Mouse (Mus musculus): ENCODE measurements around the gene Sh3d19. TPM values are rescaled to one million over a fixed set of nuclear protein-coding genes. Genes with fewer than 3 reads are reported as not detected.

Sh3d19 gene
- polyA plus RNA-seq, 1 experiment from 2014 or later, result 6.2 TPM

DNA sequence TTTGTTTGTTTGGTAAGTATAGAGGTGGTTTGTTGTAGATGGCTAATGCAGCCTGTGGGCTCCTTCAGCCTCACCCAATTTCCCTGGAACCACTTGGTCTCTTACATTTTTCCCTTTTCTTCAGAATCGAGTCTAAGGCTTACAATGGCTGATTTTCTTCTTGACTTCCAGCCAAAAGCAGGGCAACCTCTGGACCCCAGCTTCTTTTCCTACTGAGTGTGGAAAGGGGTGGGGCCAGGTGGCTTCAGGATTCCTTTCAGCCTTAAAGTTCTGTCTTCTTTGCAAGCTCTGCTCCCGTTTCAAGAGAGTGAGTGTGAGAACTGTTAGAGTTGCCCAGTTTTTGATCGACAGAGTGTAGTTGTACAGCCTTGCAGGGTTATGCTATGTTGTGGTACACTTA lies 40.9 kb downstream of the Sh3d19 start:
- Histone ChIP-seq H3K4me1 (replicated peaks) (0 out of 2 replicates have a peak, but pooled peaks cover 7% of the 10 kb centered on the region), H3K9ac (no peak overlapping the region), H3K27me3 (no peaks in the 10 kb centered on the region), H3K27ac (no peak overlapping the region), H3K9me3 (replicated peaks) (no peaks in the 10 kb centered on the region), H3K36me3 (peaks cover 7% of the 10 kb centered on the region), H3K4me3 (replicated peaks) (no peak overlapping the region), H3K4me2 (no peak overlapping the region)
- 59% methylated on average over 3 of the region's 3 CpGs for WGBS (ENCODE audit: insufficient replicate concordance)
- no peak for ATAC-seq (ENCODE audit: low read depth)
- no peak for DNase-seq

DNA sequence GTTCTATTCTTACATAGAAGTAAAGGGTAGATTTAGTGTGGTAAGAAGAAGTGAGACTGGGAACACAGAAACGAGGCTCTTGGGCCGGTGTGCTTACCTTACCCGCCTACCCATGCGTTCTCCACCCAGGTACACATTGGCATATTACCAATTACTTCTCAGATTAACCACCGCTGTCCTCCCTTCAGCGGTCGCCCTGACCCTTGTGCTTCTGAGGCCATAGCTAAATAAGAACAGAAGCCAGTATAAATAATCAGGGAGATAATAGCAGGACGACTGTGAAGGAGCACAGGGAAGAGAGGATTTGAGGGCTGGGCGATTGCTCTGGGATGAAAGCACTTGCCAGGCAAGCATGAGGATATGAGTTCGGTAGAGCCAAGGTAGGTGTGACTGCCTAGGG lies 42.9 kb downstream of the Sh3d19 start:
- H3K36me3 ChIP-seq, result no peaks in the 10 kb centered on the region
- no peaks in the 10 kb centered on the region for H3K9me3 ChIP-seq (replicated peaks)
- no peaks in the 10 kb centered on the region for H3K27me3 ChIP-seq
- no peak overlapping the region for H3K9ac ChIP-seq
- H3K4me2 ChIP-seq, result no peak overlapping the region
- no peak for DNase-seq
- no peak for ATAC-seq (ENCODE audit: low read depth)
- no peak overlapping the region for H3K4me3 ChIP-seq (replicated peaks)
- 76% methylated on average over 10 of the region's 10 CpGs for WGBS (ENCODE audit: insufficient replicate concordance)
- 0 out of 2 replicates have a peak, but pooled peaks cover 10% of the 10 kb centered on the region for H3K4me1 ChIP-seq (replicated peaks)
- no peak overlapping the region for H3K27ac ChIP-seq

DNA sequence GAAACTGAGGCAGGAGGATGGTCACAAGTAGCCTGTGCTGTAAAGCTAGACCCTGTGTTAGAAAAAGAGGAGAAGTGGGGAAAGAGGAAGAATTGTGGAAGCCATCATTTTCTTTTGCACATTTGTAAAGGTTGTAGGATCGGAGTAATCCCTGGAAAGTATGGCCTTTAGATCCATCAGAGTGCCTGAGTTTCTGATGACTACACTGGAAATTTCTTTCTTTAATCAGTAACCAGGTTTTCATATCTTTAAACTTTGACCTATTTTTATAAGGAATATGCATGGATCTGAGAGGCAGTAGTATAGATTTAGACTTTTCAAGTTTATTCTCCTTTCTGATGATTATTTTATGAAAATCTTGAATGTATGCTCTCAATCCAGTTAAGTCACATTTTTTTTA lies 46.1 kb downstream of the Sh3d19 start:
- Histone ChIP-seq H3K36me3 (no peaks in the 10 kb centered on the region), H3K4me3 (replicated peaks) (no peak overlapping the region), H3K27me3 (no peaks in the 10 kb centered on the region), H3K4me1 (replicated peaks) (peaks cover 9% of the 10 kb centered on the region; the same call in 1 of the 2 replicates), H3K9ac (no peak overlapping the region), H3K4me2 (no peak overlapping the region), H3K27ac (no peak overlapping the region), H3K9me3 (replicated peaks) (no peaks in the 10 kb centered on the region)
- DNase-seq (no peak), ATAC-seq (ENCODE audit: low read depth) (no peak)
- WGBS (ENCODE audit: insufficient replicate concordance), result 69% methylated on average over 1 of the region's 1 CpGs

DNA sequence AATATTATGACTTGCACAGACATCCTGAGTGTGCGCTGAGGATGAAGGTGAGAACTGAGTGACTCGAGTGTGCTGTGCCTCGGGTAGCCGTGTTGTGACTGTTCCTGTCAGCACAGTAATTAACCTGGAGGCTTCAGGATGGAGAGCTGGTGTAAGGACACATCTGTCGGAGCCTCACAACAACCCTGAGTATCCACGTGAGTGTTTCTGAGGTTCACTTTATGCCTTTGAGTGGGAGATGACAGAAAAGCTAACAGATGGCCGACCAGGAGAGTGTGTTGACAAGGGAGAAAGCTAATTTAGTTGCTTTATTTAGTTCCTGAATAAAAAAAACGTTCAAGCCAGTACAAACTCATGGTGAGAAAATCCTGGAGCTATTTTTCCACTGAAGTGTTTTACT lies 46.6 kb downstream of the Sh3d19 start:
- Histone ChIP-seq H3K4me3 (replicated peaks) (no peak overlapping the region), H3K9me3 (replicated peaks) (no peaks in the 10 kb centered on the region), H3K27me3 (no peaks in the 10 kb centered on the region), H3K27ac (no peak overlapping the region), H3K4me1 (replicated peaks) (peaks cover 9% of the 10 kb centered on the region; the same call in 1 of the 2 replicates), H3K4me2 (no peak overlapping the region), H3K36me3 (no peaks in the 10 kb centered on the region), H3K9ac (no peak overlapping the region)
- DNase-seq, result no peak
- ATAC-seq (ENCODE audit: low read depth), result no peak
- WGBS (ENCODE audit: insufficient replicate concordance), result 67% methylated on average over 8 of the region's 8 CpGs

DNA sequence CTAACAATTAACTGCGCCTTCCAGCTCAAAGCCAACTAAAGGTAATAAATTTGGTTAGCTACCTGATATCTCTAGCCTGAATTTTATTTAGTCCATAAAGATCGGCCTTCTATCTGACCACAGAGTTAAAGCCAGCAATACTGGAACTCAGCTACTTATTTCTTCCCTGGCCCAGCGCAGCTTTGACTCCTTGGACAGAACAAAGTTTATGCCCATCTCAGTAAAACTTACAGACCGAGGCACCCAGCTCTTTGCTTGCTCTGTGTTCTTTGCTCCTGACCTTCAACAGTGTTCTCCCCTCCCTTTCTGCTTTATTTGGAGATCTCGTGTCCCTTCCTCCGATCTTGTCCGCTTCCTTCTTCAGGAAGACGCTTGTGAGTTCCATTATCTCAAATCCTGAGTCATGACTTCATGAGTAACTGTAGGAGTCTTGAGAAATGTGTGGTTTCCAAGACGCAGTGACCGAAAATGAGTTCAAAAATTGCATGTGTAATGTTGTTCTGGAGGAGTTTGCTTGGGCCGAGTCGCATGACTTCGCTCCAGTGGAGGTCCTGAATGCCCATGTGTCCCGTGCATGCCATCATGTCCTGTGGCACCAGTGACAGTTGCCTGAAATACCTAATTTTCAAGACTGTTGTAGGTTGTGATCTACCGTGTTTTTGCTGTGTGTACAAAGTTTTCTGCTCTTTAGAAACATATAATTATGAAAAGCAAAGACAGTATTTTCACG lies 50.2 kb downstream of the Sh3d19 start:
- Histone ChIP-seq H3K27me3 (no peaks in the 10 kb centered on the region), H3K27ac (no peak overlapping the region), H3K4me2 (no peak overlapping the region), H3K4me1 (replicated peaks) (peaks cover 9% of the 10 kb centered on the region; the same call in 1 of the 2 replicates), H3K9ac (no peak overlapping the region), H3K4me3 (replicated peaks) (no peak overlapping the region), H3K9me3 (replicated peaks) (no peaks in the 10 kb centered on the region), H3K36me3 (0 out of 2 replicates have a peak, but pooled peaks cover 8% of the 10 kb centered on the region)
- ATAC-seq (ENCODE audit: low read depth), result no peak
- DNase-seq, result no peak
- 67% methylated on average over 16 of the region's 16 CpGs for WGBS (ENCODE audit: insufficient replicate concordance)

DNA sequence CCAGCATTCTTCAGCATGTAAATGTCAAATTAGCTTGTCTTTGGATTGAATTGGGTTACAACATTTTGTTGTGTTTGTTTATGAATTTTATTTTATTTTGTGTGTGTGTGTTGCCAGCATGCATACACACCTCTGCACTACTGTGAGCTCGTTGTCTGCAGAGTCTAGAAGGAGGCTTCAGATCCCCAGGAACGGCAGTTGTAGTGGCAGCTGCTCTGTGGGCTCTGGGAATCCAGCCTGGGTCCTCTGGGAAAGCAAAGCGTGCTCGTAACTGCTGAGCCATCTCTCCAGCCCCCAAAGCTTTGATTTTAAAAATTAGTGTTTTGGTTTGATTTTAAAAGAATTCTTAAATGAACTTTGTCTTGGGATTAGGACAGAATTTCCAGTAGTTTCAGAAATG lies 50.7 kb downstream of the Sh3d19 start:
- no peaks in the 10 kb centered on the region for H3K27me3 ChIP-seq
- no peak overlapping the region for H3K4me3 ChIP-seq (replicated peaks)
- peaks cover 9% of the 10 kb centered on the region; the same call in 1 of the 2 replicates for H3K4me1 ChIP-seq (replicated peaks)
- ATAC-seq (ENCODE audit: low read depth) (no peak), DNase-seq (no peak)
- H3K9me3 ChIP-seq (replicated peaks), result no peaks in the 10 kb centered on the region
- no peak overlapping the region for H3K4me2 ChIP-seq
- 0 out of 2 replicates have a peak, but pooled peaks cover 8% of the 10 kb centered on the region for H3K36me3 ChIP-seq
- 78% methylated on average over 4 of the region's 4 CpGs for WGBS (ENCODE audit: insufficient replicate concordance)
- no peak overlapping the region for H3K9ac ChIP-seq
- no peak overlapping the region for H3K27ac ChIP-seq

DNA sequence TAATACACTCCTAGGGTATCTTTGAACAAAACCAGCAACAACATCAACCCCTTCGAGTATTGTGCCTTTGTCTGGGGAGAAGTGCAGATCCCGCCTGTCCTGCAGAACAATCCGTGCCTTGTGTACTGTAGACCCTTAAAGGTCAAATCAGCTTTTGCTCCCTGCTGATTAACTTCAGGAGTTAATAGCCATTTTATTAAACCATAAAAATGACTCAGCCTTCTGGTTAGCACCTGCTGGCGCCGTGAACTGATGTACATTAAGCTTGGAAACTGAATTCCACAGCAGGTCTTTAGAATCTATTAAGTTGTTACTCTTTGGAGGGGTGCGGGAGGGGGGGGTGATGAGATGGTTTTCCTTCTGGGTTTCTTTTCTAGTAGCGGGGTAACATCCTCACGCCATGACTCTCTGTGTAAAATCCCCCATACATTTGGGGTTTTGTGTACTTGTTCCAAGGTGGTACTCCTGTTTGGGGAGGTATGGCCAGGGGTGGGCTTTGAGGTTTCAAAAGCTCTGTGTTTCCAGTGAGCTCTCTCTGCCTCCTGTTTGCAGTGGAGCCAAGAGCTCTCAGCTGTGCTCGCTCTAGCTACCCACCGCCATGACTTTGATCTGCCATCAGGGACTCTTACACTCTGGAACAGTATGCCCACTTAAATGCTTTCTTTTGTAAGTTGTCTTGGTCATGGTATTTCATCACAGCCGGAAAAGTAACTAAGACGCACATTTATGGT lies 53.3 kb downstream of the Sh3d19 start:
- H3K9me3 ChIP-seq (replicated peaks), result no peaks in the 10 kb centered on the region
- peaks cover 10% of the 10 kb centered on the region for H3K4me1 ChIP-seq (replicated peaks)
- 0 out of 2 replicates have a peak, but pooled peaks cover 8% of the 10 kb centered on the region for H3K36me3 ChIP-seq
- 80% methylated on average over 12 of the region's 12 CpGs for WGBS (ENCODE audit: insufficient replicate concordance)
- no peak overlapping the region for H3K4me2 ChIP-seq
- no peak for ATAC-seq (ENCODE audit: low read depth)
- H3K4me3 ChIP-seq (replicated peaks), result no peak overlapping the region
- H3K9ac ChIP-seq, result no peak overlapping the region
- no peaks in the 10 kb centered on the region for H3K27me3 ChIP-seq
- DNase-seq, result no peak
- no peak overlapping the region for H3K27ac ChIP-seq

DNA sequence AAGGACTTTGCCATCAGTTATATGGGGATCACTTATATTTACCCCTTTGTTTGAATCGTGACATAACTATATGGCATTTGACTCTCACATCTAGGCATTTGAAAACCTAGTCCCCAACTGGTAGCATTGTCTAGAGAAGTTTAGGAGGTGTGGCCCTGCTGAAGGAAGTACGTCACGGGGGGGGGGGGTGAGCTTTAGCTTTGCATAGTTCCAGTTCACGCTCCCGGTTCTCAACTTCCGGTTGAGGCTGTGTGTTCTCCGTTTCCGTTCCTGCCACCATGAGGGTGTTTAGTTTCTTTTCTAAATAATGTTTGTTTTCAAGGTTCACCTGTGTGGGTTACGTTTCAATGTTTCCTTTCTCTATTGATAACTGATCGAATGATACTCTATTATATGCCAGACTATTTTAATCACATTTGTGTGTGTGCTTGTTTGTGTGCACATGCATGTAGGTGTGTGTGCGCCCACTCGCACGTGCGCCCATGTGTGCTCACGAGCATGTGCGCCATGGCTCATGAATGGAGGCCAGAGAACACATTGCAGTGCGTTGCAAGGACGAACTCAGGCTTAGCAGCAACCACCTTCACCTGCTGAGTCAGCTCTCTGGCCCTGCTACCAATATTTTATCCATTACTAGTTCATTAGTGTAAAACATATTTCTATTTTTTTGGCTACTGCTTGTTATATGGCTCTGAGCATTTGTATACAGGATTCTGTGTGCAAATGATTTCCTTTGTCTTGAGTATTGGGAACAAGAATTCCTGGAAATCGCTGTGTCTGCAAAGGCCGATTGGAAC lies 54.6 kb downstream of the Sh3d19 start:
- H3K27ac ChIP-seq, result no peak overlapping the region
- no peak overlapping the region for H3K9ac ChIP-seq
- no peaks in the 10 kb centered on the region for H3K9me3 ChIP-seq (replicated peaks)
- H3K4me3 ChIP-seq (replicated peaks), result no peak overlapping the region
- no peak overlapping the region for H3K4me2 ChIP-seq
- WGBS (ENCODE audit: insufficient replicate concordance), result 85% methylated on average over 20 of the region's 20 CpGs
- DNase-seq (no peak), ATAC-seq (ENCODE audit: low read depth) (no peak)
- peaks cover 8% of the 10 kb centered on the region; the same call in 1 of the 2 replicates for H3K4me1 ChIP-seq (replicated peaks)
- H3K36me3 ChIP-seq, result 0 out of 2 replicates have a peak, but pooled peaks cover 8% of the 10 kb centered on the region
- H3K27me3 ChIP-seq, result no peaks in the 10 kb centered on the region

DNA sequence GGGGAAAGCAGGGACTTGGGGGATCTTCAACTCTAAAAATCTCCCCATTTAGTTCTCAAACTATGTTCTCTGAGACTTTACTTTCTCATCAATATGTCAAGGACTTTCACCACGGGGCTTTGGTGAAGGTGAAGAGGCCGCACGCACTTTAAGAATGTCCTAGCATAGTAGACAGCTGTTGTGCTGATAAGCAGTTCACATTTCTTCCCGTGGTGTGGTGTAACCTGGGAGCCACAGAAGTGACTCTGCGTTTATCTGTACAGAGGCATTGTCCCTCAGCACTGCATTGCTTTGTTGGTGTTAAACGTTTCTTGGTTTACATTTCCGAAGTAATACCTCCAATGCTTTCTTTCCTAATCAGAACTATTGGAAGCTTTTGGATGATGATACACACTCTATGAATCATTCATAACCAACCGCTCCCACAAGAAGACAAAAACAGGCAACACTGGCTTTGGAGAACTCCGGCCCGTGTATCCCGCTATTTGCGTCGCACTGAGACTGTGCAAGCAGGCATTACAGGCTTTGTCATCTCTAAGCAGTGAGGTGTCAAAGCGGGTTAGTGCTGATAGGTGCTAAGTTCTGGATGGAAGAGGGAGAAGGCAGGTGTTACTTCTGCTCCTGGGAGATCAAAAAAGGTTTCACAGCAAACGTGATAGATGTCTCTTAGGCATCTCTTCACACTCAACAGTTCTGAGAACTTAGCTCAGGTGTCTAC lies 57.9 kb downstream of the Sh3d19 start:
- Histone ChIP-seq H3K27me3 (no peaks in the 10 kb centered on the region), H3K27ac (no peak overlapping the region), H3K4me1 (replicated peaks) (peaks cover 8% of the 10 kb centered on the region; the same call in 1 of the 2 replicates), H3K4me3 (replicated peaks) (no peak overlapping the region), H3K9me3 (replicated peaks) (no peaks in the 10 kb centered on the region), H3K9ac (no peak overlapping the region), H3K36me3 (0 out of 2 replicates have a peak, but pooled peaks cover 3% of the 10 kb centered on the region), H3K4me2 (no peak overlapping the region)
- DNase-seq, result no peak
- ATAC-seq (ENCODE audit: low read depth), result 0 out of 2 replicates have a peak, but pooled peaks have one; percentile 47
- 54% methylated on average over 15 of the region's 15 CpGs for WGBS (ENCODE audit: insufficient replicate concordance)

DNA sequence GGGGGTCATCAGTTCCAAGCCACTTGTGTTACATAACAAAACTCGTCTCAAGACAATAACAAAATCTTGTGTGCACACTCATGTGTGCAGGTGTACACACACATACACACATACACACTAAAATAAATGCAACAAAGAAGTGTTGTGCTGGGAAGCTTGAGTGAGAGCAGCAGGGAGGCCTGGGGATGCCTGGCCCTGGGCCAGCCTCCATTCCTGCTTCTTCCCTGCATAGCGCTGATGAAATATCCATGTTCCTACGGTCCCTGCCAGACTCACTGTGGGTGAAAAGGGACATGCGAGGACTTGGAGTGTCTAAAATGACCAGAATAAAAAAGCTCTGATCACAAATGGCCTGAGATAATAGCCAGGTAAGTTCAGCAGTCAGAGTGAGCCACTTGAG lies 59.7 kb downstream of the Sh3d19 start:
- Histone ChIP-seq H3K9ac (no peak overlapping the region), H3K4me2 (no peak overlapping the region), H3K27me3 (no peaks in the 10 kb centered on the region), H3K36me3 (no peaks in the 10 kb centered on the region), H3K9me3 (replicated peaks) (no peaks in the 10 kb centered on the region), H3K4me3 (replicated peaks) (no peak overlapping the region), H3K27ac (no peak overlapping the region), H3K4me1 (replicated peaks) (peaks cover 8% of the 10 kb centered on the region; the same call in 1 of the 2 replicates)
- DNase-seq (no peak), ATAC-seq (ENCODE audit: low read depth) (no peak)
- WGBS (ENCODE audit: insufficient replicate concordance), result 72% methylated on average over 4 of the region's 4 CpGs

Measured in liver, embryonic 13.5 days (tissue).